In the genomic region with DNA sequence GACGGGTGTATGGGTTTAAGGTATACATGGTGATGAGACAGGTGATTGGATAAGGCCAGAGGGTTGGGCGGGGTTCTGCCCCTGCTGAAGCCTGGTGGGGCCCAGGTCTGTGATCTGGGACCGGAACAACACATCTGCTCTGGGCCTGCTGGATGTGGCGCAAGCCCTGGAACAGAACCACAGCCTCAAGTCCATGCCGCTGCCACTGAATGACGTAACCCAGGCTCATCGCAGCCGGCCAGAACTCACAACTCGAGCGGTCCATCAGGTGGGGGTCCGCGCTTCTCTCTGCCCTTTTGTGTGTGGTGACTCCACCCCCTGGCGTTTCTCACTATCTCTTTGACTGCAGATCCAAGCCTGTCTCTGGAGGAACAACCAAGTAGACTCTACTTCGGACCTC, we compare ENCODE assay signal across 24 mouse cellular contexts. TPM values are rescaled to one million over a fixed set of nuclear protein-coding genes. Genes with fewer than 3 reads are reported as not detected.
"Had no signal": no experiment of that assay in that cellular context is flagged by ENCODE, and none has a peak within 500 bp of the region (broad histone marks: within the 10 kb centered on the region; RNA-seq: fewer than 3 reads in every experiment).

No protein-coding gene starts in this region.

- H3K4me3 ChIP-seq: left cerebral cortex, adult 2 months; liver, embryonic 13.5 days; neural tube, embryonic 12.5 days; neural tube, embryonic 15.5 days had no signal

- H3K27me3 ChIP-seq: neural tube, embryonic 12.5 days; neural tube, embryonic 15.5 days had no signal

- H3K36me3 ChIP-seq: liver, embryonic 13.5 days had no signal

- H3K9me3 ChIP-seq: liver, embryonic 13.5 days; neural tube, embryonic 12.5 days; neural tube, embryonic 15.5 days had no signal

- DNase-seq: kidney, adult 2 months; kidney, postnatal 36 days; layer of hippocampus, postnatal 36 days; liver, embryonic 13.5 days; lung, adult 2 months; lung, postnatal 14 days; lung, postnatal 4 days; midbrain, embryonic 14.5 days; right cerebral cortex, adult 18-20 months; right cerebral cortex, postnatal 14 days; right cerebral cortex, postnatal 4 days; thymus, postnatal 25 days had no signal

RNA-seq across cellular contexts. Expression of a gene that starts 16.5 kb away (rescaled TPM):
- total RNA-seq: layer of hippocampus, postnatal 10 days; layer of hippocampus, postnatal 36 days; left cerebral cortex, postnatal 36 days; liver, adult 2 months; megakaryocyte progenitor cell, adult 5-6 weeks had no signal
- polyA plus RNA-seq: kidney, embryonic 14.5 days; liver, adult 2 months; liver, embryonic 13.5 days; liver, embryonic 16.5 days; lung, adult 2 months; midbrain, embryonic 11.5 days; neural tube, embryonic 12.5 days; stomach, embryonic 14.5 days; thymus, postnatal 0 days had no signal

RNA-seq across cellular contexts. Expression of a gene that starts 17.0 kb away (rescaled TPM):
- total RNA-seq: liver, adult 2 months had no signal
